Mouse (Mus musculus): ENCODE data around the gene Chac1.

Chac1 gene

DNA sequence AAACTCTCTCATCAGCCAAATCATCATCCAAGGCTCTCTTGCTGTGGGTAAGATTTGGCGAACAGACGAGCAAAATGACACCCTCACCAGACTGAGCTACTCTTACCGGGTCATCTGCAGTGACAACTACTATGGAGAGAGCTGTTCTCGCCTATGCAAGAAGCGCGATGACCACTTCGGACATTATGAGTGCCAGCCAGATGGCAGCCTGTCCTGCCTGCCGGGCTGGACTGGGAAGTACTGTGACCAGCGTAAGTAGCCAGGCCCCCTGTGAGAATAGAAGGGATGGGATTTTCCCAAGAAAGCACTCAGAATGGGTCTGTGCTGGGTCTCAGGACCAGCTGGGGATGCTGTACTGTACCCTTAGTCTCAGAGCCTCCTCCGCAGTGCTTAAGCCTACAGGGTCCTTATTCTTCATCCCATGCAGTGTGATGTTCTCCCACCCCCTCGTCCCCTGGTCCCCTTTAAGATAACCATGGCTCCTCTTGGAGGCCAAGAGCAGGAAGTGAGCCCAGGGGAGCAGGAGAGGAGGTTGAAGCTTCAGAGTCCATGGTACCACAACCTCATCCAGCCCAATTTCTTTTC is 23.0 kb upstream of the Chac1 start:
- in situ Hi-C loops (cut with MboI, MseI): no loop called here

DNA sequence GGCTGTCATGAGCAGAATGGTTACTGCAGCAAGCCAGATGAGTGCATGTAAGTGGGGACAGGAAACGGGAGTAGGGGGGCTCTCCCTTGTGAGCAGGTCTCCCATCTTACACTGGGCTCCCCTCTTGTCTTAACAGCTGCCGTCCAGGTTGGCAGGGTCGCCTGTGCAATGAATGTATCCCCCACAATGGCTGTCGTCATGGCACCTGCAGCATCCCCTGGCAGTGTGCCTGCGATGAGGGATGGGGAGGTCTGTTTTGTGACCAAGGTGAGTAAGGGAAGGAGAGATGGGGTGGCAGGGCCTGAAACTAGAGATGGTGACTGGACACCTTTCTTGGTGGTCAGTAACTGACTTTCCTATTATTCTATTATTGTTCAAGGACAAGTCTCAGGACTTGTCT is 22.5 kb upstream of the Chac1 start:
- in situ Hi-C loops (cut with MboI, MseI): no loop called here

DNA sequence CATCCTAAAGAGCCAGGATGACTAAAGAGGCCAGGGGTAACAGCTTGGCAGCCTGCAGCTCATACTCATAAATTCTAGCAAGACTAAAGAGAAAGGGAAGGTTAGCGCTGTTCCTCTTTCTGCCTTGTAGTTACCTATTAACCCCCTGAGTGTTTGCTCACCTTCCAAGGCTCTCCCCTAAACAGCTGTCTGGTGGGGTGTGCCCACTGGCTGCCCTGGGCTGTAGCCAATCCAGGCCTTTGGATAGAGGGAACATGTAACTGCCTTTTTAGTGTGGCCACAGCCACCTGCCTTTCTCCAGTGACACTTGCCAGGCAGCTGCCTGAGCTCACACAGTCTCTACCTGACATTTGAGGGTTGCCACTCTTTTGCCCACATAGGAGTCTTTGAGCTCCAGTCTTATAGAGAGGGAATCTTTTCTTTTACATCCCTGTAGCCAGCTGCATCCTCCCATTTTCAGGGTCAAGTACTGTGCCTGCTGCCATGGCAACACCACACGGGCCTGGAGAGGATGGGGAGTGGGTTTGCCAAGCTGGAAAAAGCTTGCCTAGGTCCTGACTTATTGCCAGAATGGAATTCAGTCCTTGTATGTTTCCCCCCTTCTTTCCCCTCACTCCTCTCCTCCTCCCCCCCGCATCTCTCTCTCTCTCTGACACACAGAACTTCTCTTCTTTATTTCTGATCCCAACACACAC is 21.8 kb upstream of the Chac1 start:
- in situ Hi-C loops (cut with MboI, MseI): no loop called here

- in situ Hi-C loops (cut with MboI, MseI): no loop called here
Measured at GRCm38 (mm10) chr2:119330795-119331194, 20.2 kb upstream of the Chac1 start.

- in situ Hi-C loops (cut with MboI, MseI): no loop called here
Measured at GRCm38 (mm10) chr2:119332177-119332661, 18.8 kb upstream of the Chac1 start.

DNA sequence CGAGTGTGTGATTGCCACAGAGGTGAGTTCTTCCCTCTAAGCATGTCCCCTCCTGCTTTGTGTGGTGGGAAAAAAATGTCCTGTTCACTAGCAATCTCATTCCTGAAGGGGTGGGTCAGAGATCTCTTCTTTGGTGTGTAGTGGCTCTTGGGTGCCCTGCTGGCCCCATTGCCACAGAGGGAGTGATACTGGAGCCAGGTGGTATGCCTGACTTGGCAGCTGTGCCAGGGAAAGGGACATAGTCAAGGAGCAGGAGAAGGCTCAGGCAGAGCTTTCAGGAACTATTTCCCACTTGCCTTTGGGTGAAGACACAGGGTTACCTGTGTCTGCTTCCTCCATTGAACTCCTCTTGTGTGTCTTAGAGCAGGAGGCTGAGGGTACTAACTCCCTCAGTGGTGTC is 16.9 kb upstream of the Chac1 start:
- in situ Hi-C loops (cut with MboI, MseI): no loop called here

GRCm38 (mm10) chr2:119334964-119335525 is 16.0 kb upstream of the Chac1 start:
- in situ Hi-C loops (cut with MboI, MseI): no loop called here

- in situ Hi-C loops (cut with MboI, MseI): no loop called here
Measured at GRCm38 (mm10) chr2:119335535-119335934, 15.5 kb upstream of the Chac1 start.

- in situ Hi-C loops (cut with MboI, MseI): no loop called here
Measured at GRCm38 (mm10) chr2:119336002-119336401, 15.0 kb upstream of the Chac1 start.

DNA sequence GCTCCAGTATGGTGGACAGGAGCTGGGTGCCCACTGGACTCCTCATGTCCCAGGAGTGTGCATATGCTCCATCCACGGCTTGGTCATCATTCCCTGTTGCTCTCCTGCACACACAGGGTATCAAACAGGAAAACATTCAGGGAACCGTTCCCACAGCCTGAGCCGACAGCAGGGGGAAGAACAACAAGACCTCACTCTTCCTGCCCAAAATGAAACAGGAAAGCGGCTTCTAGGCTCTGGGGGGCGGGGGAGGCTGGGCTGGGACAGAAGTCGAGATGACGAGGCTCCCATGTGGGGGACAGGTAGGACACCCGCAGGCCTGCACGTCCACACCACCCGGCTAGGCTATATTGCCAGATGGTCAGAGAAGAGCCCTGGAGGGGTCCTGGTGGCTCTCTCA is 14.6 kb upstream of the Chac1 start:
- in situ Hi-C loops (cut with MboI, MseI): no loop called here

- in situ Hi-C loops (cut with MboI, MseI): no loop called here
Measured at GRCm38 (mm10) chr2:119337425-119338265, 13.4 kb upstream of the Chac1 start.

DNA sequence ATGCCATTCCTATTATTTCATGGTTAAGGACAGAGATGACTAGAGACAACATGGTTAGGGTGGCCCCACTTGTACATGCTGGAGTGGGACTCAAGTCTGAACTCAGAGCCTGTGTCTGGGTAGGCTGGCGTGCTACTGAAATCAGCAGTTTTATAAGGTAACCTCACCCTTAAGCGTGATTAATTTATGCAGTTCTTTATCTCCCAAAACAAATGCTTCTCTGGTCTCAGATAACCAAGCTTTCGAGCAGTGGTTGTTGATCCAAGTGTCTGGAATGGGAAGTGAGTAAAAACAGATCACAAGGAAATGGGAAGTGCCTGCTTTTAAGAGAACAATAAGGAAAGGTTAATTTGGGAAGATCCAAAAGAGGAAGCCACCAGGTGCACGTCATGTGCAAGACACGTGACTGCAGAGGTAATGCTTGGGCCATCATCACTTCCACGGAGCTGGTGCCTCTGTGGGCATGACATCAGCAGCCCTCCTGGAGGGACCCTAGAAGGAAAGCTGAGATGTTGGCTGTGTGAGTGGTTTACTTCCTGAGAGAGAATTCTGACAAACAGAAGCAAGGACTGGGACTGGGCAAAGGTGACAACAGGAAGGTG is 6.4 kb upstream of the Chac1 start:
- in situ Hi-C loops (cut with MboI, MseI): no loop called here

- in situ Hi-C loops (cut with MboI, MseI): no loop called here
Measured at GRCm38 (mm10) chr2:119353707-119354106, 2.7 kb downstream of the Chac1 start.

GRCm38 (mm10) chr2:119355089-119355488 is 4.1 kb downstream of the Chac1 start:
- in situ Hi-C loops (cut with MboI, MseI): no loop called here

DNA sequence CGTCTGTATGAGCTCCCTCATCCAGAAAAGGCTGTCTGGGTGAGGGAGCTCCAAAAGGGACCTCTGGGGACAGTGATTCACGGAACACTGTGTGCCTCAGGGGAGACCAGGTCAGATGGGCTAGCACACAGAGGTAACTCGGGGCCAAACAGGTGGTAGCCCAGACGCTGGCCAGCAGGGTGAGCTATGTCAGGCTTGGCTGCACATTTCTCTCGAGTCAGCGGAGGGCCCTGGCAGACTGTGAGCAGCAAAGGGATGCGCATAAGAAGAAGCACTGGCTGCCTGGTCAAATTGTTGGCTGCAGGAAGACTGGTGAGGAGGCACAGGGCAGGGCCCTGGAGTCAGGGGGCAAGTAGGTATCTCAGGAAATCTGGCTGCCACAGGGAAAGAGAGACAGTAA is 4.6 kb downstream of the Chac1 start:
- in situ Hi-C loops (cut with MboI, MseI): no loop called here

GRCm38 (mm10) chr2:119356310-119356709 is 5.3 kb downstream of the Chac1 start:
- in situ Hi-C loops (cut with MboI, MseI): no loop called here

DNA sequence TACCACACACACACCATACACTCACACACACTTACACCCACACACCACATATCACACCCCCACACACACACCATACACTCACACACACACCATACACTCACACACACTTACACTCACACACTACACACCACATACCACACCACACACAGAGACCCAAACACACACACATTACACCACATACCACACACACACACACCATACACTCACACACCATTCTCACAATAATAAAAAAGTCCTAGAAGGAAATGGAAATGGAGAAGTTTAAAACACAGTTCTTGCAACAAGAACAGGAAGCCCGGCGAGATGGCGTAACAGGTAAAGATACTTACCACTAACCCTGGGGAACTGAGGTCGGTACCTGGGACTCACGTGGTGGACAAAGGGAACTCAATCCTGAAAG is 5.8 kb downstream of the Chac1 start:
- in situ Hi-C loops (cut with MboI, MseI): no loop called here

- in situ Hi-C loops (cut with MboI, MseI): no loop called here
Measured at GRCm38 (mm10) chr2:119358249-119358648, 7.2 kb downstream of the Chac1 start.

- in situ Hi-C loops (cut with MboI, MseI): no loop called here
Measured at GRCm38 (mm10) chr2:119359721-119360291, 8.8 kb downstream of the Chac1 start.

- in situ Hi-C loops (cut with MboI, MseI): no loop called here
Measured at GRCm38 (mm10) chr2:119364969-119365368, 13.9 kb downstream of the Chac1 start.

DNA sequence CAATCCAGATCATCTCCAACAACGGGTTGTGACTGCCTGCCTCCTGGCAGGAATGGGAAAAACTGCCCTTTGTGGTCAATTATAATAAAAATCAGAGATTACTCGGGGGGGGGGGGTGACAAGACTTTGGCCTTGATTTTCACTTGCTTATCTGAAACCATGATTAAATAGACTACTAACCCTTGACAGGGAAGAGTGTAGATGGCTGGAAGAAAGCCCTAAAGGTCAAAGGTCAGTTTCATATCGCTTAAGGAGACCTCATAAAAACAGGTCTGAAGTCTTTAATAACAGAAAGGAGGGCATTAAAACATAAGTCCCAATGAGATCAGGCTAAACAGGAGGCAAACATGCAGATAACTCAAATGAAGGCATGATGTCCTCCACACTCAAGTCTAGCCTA is 16.3 kb downstream of the Chac1 start:
- in situ Hi-C loops (cut with MboI, MseI): no loop called here

GRCm38 (mm10) chr2:119370116-119370515 is 19.1 kb downstream of the Chac1 start:
- in situ Hi-C loops (cut with MboI, MseI): no loop called here
